Mouse (Mus musculus) kidney, embryonic 14.5 days (tissue): ENCODE measurements around the gene Krt16. TPM values are rescaled to one million over a fixed set of nuclear protein-coding genes. Genes with fewer than 3 reads are reported as not detected.

Experiments used
- ATAC-seq: fragments of 200-750 bp; cut with Nextera tagmentation; 2 replicates; pipeline ENCODE4 v1.8.0; 2017; ENCODE audit warnings: moderate number of reproducible peaks, mild to moderate bottlenecking, moderate TSS enrichment, moderate library complexity; ENCODE audit not compliant: low FRiP score, low TSS enrichment
- H3K27ac ChIP-seq: fragments of 300-500 bp; sonication (generic); 2 replicates; pipeline ENCODE4 v1.5.1; 2014; ENCODE audit warnings: low read depth, mild to moderate bottlenecking, low read length, moderate library complexity, mixed read lengths
- H3K27me3 ChIP-seq: fragments of 300-500 bp; sonication (generic); 2 replicates; pipeline ENCODE4 v1.6.1; 2014; ENCODE audit warnings: mild to moderate bottlenecking, low read length; ENCODE audit not compliant: control insufficient read depth, insufficient read depth
- H3K36me3 ChIP-seq: fragments of 300-500 bp; sonication (generic); 2 replicates; pipeline ENCODE4 v1.6.1; 2014; ENCODE audit warnings: low read length, mixed read lengths; ENCODE audit not compliant: control insufficient read depth, insufficient read depth
- H3K4me1 ChIP-seq: fragments of 300-500 bp; sonication (generic); 2 replicates; pipeline ENCODE4 v1.6.1; 2014; ENCODE audit warnings: low read length, mixed read lengths; ENCODE audit not compliant: control insufficient read depth, insufficient read depth
- H3K4me2 ChIP-seq: fragments of 300-500 bp; sonication (generic); replicated peaks from 2 replicates; pipeline ENCODE4 v1.6.1; 2014; ENCODE audit warnings: low read depth, mild to moderate bottlenecking, low read length
- H3K4me3 ChIP-seq: fragments of 300-500 bp; sonication (generic); 2 replicates; pipeline ENCODE4 v1.5.1; 2014; ENCODE audit warnings: mild to moderate bottlenecking, low read length
- H3K9ac ChIP-seq: fragments of 300-500 bp; sonication (generic); 2 replicates; pipeline ENCODE4 v1.6.1; 2014; ENCODE audit warnings: low read depth, mild to moderate bottlenecking, low read length, moderate library complexity
- H3K9me3 ChIP-seq: fragments of 300-500 bp; sonication (generic); 2 replicates; pipeline ENCODE4 v1.6.1; 2016; ENCODE audit warnings: low read length; ENCODE audit not compliant: control insufficient read depth
- WGBS: fragments of 180-500 bp; shearing (Covaris S2); extraction: QIAGEN DNeasy Blood & Tissue Kit; methylation state at CpG from one replicate; pipeline ENCODE4 v1.1.7; 2014; 5-methylcytosine and 5-hydroxymethylcytosine counted together
- polyA plus RNA-seq: library from polyadenylated mRNA; unstranded; fragments of >200 nt; fragmentation: Nextera tagmentation; extraction: Ambion mirVana; gene quantifications from 2 replicates; pipeline ENCODE4 v1.2.1, GENCODE M21; 2014

The Krt16 gene
- polyA plus RNA-seq, 1 experiment from 2014 or later: not detected

DNA sequence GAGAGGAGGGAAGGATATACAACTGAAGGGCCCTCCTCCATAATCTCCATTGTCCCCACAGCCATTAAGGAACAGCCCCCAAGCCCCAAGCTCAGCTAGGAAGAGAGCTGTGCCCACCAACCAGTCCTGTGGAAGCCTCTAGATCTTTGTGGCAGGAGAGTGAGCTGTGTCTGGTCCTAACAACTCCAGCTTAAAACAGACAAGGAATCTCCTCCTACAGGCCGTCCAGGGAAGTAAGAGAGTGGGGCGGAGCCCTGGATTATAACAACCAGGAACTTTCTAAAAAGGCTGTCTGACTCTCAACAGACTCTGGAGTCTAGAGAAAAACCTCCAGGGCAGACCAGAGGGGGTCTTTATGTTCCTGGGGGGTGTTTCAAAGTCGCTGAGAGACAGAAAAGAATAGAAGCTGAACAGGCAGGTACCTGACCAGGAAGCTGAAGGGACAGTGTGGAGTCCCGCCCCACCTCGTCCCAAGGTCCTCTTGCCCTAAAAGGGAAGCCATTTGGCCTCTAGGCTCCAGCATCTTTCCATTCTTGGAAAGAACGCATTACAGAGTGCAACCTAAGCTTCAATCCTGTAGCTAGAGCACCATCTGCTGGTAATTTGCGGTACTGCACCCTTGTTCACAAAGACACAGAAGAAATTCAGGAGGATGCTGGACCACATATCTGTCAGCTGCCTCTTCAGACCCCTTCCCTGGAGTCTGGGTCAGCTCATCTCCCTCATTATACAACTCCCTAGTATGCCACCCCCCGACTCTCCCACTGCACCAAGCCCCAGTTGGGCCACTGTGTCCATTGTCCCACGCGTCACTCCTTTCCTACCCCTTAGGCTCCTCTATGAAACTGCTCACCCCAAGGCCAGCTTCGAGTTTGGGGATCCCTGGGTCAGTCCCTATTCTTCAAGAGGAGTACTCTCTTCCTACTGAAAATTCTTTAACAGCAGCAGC is 33.2 kb upstream of the Krt16 start:
- H3K27me3 ChIP-seq: no peaks in the 10 kb centered on the region
- no peaks in the 10 kb centered on the region for H3K4me1 ChIP-seq
- 18% methylated on average over 11 of the region's 11 CpGs for WGBS
- H3K4me3 ChIP-seq: no peak overlapping the region
- H3K27ac ChIP-seq: no peak overlapping the region
- H3K36me3 ChIP-seq: no peaks in the 10 kb centered on the region
- ATAC-seq: peak; percentile 45; the same call in 1 of the 2 replicates
- no peak overlapping the region for H3K9ac ChIP-seq
- no peaks in the 10 kb centered on the region for H3K9me3 ChIP-seq
- H3K4me2 ChIP-seq: no peak overlapping the region

DNA sequence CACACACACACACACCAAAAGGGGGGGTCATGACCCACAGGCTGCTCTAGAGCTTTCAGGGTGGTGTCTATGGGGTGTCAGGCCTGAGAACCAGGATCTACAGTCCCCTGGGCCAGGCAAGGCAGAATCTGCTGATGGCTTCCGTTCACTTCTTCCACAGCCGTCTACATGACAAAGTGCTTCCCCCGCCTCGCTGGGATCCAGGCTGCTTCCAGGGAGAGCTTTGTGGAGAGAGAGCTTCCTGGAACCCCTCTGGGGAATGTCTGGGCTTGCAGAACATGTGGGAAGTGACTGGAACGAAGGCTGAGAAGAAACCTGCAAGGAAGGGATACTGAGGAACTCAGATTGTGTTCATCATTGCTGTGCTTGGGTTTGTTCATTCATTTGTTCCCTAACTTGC is 30.1 kb upstream of the Krt16 start:
- no peak for ATAC-seq
- 50% methylated on average over 5 of the region's 5 CpGs for WGBS
- Histone ChIP-seq H3K4me1 (no peaks in the 10 kb centered on the region), H3K36me3 (no peaks in the 10 kb centered on the region), H3K4me3 (no peak overlapping the region), H3K9ac (no peak overlapping the region), H3K4me2 (no peak overlapping the region), H3K27ac (no peak overlapping the region), H3K9me3 (no peaks in the 10 kb centered on the region), H3K27me3 (no peaks in the 10 kb centered on the region)

DNA sequence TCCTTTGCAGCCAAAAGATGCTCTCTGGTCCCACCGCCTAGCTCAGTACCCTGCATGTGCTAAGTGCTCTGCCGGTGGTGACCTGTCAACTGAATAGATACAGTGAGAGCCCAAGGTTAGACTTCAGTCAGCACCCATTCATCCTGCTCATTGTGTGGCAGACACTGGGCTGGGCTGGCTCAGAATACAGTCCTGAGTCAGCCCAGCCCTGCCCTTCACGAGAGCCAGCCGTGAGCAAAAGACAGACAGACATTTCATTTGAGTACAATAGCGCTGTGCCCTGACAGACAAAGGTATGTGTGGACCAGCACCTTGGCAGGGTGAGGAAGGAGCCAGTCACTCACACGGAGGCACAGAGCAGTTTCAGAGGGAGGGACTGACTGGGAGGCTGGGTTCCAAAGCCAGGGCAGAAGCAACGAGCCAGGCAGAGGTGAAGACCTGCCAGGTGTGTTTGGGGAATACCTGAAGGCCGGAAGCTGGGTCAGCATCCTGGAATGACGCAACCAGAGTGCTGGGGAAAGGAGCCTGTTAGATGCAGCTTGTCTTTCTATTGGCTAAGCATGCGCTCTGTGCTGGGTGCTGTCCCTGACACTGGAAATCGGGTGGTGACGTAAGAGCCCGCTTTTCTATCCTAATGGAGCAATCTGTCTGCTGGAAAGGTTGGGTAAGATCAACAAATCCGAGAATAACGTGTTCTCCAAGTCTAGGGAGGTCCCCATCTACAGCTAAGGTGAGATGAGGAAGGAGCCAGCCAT is 29.2 kb upstream of the Krt16 start:
- 71% methylated on average over 15 of the region's 15 CpGs for WGBS
- Histone ChIP-seq H3K27me3 (no peaks in the 10 kb centered on the region), H3K4me2 (no peak overlapping the region), H3K36me3 (no peaks in the 10 kb centered on the region), H3K27ac (no peak overlapping the region), H3K4me3 (no peak overlapping the region), H3K9ac (no peak overlapping the region), H3K4me1 (no peaks in the 10 kb centered on the region), H3K9me3 (no peaks in the 10 kb centered on the region)
- no peak for ATAC-seq

DNA sequence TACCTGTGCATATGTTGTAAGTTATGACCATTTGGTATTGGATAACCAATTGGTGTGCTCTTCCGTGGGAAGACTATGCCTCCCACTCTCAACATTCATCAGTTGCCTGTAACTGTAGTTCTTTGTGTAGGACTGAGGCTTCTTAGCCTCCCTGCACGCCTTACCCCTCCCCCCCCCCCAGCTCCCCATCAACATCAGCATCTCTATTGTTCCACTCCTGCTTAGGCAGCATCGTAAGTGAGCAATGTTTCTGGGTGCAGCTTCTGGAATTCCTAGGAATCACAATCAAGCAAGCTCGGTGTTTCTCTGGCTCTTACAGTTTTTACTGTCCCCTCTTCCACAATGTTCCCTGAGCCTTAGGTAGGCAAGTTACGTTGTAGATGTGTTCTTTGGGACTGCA is 26.8 kb upstream of the Krt16 start:
- H3K4me1 ChIP-seq: no peaks in the 10 kb centered on the region
- WGBS: 39% methylated on average over 5 of the region's 5 CpGs
- H3K9me3 ChIP-seq: no peaks in the 10 kb centered on the region
- no peaks in the 10 kb centered on the region for H3K36me3 ChIP-seq
- H3K27ac ChIP-seq: no peak overlapping the region
- no peak overlapping the region for H3K9ac ChIP-seq
- no peaks in the 10 kb centered on the region for H3K27me3 ChIP-seq
- ATAC-seq: no peak
- H3K4me2 ChIP-seq: no peak overlapping the region
- no peak overlapping the region for H3K4me3 ChIP-seq

DNA sequence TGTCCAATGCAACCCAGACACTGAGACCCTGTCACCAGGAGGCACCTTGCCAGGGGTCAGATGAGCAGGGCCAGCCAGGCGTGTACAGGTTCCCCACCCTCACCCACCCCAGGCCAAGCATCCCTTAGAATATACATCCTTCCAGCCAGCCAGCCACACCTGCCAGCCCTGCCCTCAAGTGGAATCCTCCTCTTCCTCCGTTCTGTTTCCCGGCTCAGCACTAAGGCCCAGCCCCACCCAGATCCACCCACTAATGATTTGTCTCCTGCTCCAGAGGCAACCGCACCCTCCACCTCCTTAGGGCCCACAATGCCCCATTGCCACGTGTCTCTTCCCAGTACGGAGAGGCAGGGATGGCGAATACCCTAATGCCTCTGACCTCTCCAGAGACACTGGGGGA is 26.0 kb upstream of the Krt16 start:
- no peak overlapping the region for H3K4me3 ChIP-seq
- no peaks in the 10 kb centered on the region for H3K36me3 ChIP-seq
- no peak overlapping the region for H3K9ac ChIP-seq
- H3K9me3 ChIP-seq: no peaks in the 10 kb centered on the region
- H3K4me2 ChIP-seq: no peak overlapping the region
- H3K4me1 ChIP-seq: no peaks in the 10 kb centered on the region
- ATAC-seq: no peak
- no peaks in the 10 kb centered on the region for H3K27me3 ChIP-seq
- H3K27ac ChIP-seq: no peak overlapping the region
- WGBS: 63% methylated on average over 7 of the region's 7 CpGs

DNA sequence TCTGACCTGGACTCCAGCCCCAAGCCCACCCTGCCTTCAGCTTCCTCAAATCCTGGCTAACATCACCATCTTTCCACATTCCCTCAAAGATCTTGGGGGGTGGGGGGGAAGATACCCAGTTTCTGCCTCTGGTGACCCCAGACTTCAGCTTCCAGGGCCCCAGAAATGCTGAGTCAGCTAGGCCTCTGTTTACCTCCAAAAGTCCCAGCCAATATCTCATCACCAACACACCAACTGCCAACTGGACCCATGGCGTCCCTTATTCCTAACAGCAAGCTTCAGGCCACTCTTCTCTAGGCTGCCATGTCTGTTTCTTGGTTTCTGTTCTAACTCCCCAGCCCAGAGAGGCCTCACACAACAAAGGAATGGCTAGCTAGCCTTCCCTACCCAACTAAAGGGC is 23.2 kb upstream of the Krt16 start:
- no peak overlapping the region for H3K9ac ChIP-seq
- WGBS: 100% methylated on average over 1 of the region's 1 CpGs
- H3K4me1 ChIP-seq: no peaks in the 10 kb centered on the region
- H3K27ac ChIP-seq: no peak overlapping the region
- ATAC-seq: no peak
- no peaks in the 10 kb centered on the region for H3K36me3 ChIP-seq
- no peaks in the 10 kb centered on the region; the same call in 1 of the 2 replicates for H3K27me3 ChIP-seq
- H3K4me3 ChIP-seq: no peak overlapping the region
- H3K4me2 ChIP-seq: no peak overlapping the region
- H3K9me3 ChIP-seq: no peaks in the 10 kb centered on the region

DNA sequence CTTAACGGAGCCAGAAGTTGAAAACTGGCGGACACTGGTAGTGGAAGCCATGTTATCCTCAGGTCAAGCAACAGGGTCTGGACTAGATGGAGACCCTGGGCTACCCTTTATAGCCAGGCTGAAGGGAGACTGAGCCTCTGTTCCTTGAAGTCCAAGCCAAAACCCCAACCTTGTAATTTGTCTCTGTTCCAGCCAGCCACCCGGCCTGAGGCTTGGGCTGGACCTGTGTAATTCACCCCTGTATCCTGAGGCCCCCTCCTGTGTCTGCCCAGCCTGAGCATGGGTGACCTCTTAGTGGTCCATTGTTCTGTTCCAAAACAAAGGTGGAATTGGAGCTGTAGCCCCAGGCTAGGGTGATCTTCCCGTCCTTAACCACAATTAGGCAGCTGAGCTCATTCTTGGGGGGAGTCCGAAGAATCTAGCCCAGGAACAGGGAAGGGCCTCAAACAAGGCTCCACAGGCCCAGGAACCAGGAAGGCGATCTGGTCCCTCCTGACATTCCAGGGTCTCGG is 21.2 kb upstream of the Krt16 start, which contains the start of gene Krt42:
Gene Krt42 (minus strand): TSS at position 51 of the 512 bp plus-strand sequence.
- H3K4me1 ChIP-seq: no peaks in the 10 kb centered on the region

DNA sequence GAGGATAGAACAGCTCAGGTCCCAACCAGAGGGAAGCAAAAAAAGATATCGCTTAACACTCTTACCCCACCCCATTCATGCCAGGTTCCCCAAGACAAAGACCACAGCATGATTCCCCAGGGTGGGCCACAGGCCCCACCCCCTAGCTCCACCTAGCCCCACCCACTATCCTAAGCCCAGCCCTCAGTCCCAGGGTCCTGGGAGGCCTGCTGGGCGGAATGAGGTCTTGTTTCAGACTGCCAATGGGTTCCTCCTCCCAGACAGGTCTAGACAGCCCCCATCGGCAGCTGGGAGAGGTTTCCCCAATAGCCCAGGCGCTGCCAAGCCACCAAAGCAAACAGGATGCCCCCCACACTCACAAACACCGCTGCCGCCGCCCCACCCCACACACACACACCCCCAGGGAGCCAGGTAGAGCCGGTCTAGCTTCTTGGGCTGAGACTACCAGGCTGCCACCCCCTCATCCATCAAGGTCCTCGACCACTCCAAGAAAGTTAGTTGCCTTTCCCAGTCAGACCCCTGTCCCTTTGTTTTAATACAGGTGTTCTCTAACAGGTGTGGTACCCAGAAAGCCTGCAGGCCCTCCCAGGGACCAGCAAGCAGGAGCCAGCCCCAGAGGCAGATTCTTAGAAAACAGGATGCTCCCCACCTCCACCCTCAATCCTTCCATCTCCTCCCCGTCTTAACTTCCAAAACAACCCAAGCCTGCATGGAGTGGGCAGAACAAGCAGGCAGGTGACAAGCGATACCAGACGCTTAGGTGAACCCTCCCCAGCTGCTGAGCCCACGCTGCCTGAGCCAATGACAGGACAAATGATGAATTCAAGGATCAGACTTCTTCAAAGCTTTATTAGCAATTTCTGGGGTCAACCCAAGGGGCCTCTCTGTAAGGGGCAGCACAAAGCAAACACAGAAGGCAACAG is 13.6 kb upstream of the Krt16 start:
- ATAC-seq: no peak
- no peak overlapping the region for H3K27ac ChIP-seq
- no peak overlapping the region for H3K4me2 ChIP-seq
- no peaks in the 10 kb centered on the region for H3K36me3 ChIP-seq
- H3K9me3 ChIP-seq: no peaks in the 10 kb centered on the region
- no peak overlapping the region for H3K4me3 ChIP-seq
- 26% methylated on average over 13 of the region's 13 CpGs for WGBS
- no peaks in the 10 kb centered on the region for H3K27me3 ChIP-seq
- no peak overlapping the region for H3K9ac ChIP-seq
- no peaks in the 10 kb centered on the region for H3K4me1 ChIP-seq

More for the DNA sequence above, 21.2 kb upstream of the Krt16 start, which contains the start of gene Krt42:
- no peak within 1 kb of the TSS for H3K4me2 ChIP-seq
- no peaks in the 10 kb centered on the region for H3K36me3 ChIP-seq
- no peak within 1 kb of the TSS for H3K4me3 ChIP-seq
- 85% methylated on average over 7 of the region's 7 CpGs for WGBS
- no peak within 1 kb of the TSS for H3K9ac ChIP-seq
- H3K27ac ChIP-seq: no peak within 1 kb of the TSS
- H3K9me3 ChIP-seq: no peaks in the 10 kb centered on the region
- no peaks in the 10 kb centered on the region; the same call in 1 of the 2 replicates for H3K27me3 ChIP-seq
- no peak for ATAC-seq
